Mouse (Mus musculus) forebrain, postnatal 0 days (tissue): ENCODE data around the gene Ankrd53. TPM values are rescaled to one million over a fixed set of nuclear protein-coding genes. Genes with fewer than 3 reads are reported as not detected.
A peak's percentile ranks its signal among the peaks of the same experiment; 100 is the strongest.

Experiments
- ATAC-seq: fragments of 200-750 bp; cut with Nextera tagmentation; 2 replicates; pipeline ENCODE4 v1.8.0; 2017; ENCODE audit warnings: mild to moderate bottlenecking, moderate library complexity
- DNase-seq: peaks from one replicate; pipeline ENCODE4 v3.0.0-alpha.2; 2015
- H3K27ac ChIP-seq: fragments of 300-500 bp; sonication (generic); 2 replicates; pipeline ENCODE4 v1.5.1; 2014; ENCODE audit warnings: low read depth, mild to moderate bottlenecking, antibody characterized with exemption, low read length, moderate library complexity, mixed read lengths
- H3K27me3 ChIP-seq: fragments of 300-500 bp; sonication (generic); 2 replicates; pipeline ENCODE4 v1.6.1; 2014; ENCODE audit warnings: mild to moderate bottlenecking, low read length, mixed read lengths; ENCODE audit not compliant: insufficient read depth
- H3K36me3 ChIP-seq: fragments of 300-500 bp; sonication (generic); 2 replicates; pipeline ENCODE4 v1.6.1; 2014; ENCODE audit warnings: mild to moderate bottlenecking, moderate library complexity; ENCODE audit not compliant: insufficient read depth
- H3K4me1 ChIP-seq: fragments of 300-500 bp; sonication (generic); 2 replicates; pipeline ENCODE4 v1.6.1; 2014; ENCODE audit warnings: antibody characterized with exemption; ENCODE audit not compliant: insufficient read depth
- H3K4me2 ChIP-seq: fragments of 300-500 bp; sonication (generic); 2 replicates; pipeline ENCODE4 v1.6.1; 2014; ENCODE audit warnings: low read depth, mild to moderate bottlenecking, moderate library complexity
- H3K4me3 ChIP-seq: fragments of 300-500 bp; sonication (generic); 2 replicates; pipeline ENCODE4 v1.5.1; 2014; ENCODE audit warnings: low read depth, low read length, mixed read lengths
- H3K9ac ChIP-seq: fragments of 300-500 bp; sonication (generic); 2 replicates; pipeline ENCODE4 v1.6.1; 2014; ENCODE audit warnings: mild to moderate bottlenecking
- H3K9me3 ChIP-seq: fragments of 300-500 bp; sonication (generic); 2 replicates; pipeline ENCODE4 v1.6.1; 2016; ENCODE audit warnings: low read length
- CTCF ChIP-seq: sonication (generic); IDR thresholded peaks from 2 replicates; pipeline ENCODE4 v1.5.1; 2016; ENCODE audit warnings: antibody characterized with exemption, control low read depth, low read depth
- WGBS: fragments of 180-500 bp; shearing (Covaris S2); extraction: QIAGEN DNeasy Blood & Tissue Kit; methylation state at CpG from one replicate; pipeline ENCODE4 v1.1.7; 2014; 5-methylcytosine and 5-hydroxymethylcytosine counted together
- polyA plus RNA-seq: library from polyadenylated mRNA; unstranded; fragments of >200 nt; fragmentation: Nextera tagmentation; extraction: Ambion mirVana; gene quantifications from 2 replicates; pipeline ENCODE4 v1.2.1, GENCODE M21; 2015
- total RNA-seq: library from RNA; depleted of rRNA; stranded (reverse); fragments of >200 nt; gene quantifications from 2 replicates; pipeline ENCODE4 v1.2.3, GENCODE M21; 2014

The Ankrd53 gene
- total and polyA plus RNA-seq, 2 experiments from 2014 or later, result not detected

- Histone ChIP-seq H3K36me3 (0 out of 2 replicates have a peak, but pooled peaks cover 3% of the 10 kb centered on the region), H3K9me3 (no peaks in the 10 kb centered on the region), H3K4me1 (0 out of 2 replicates have a peak, but pooled peaks cover 2% of the 10 kb centered on the region), H3K4me2 (peak overlapping the region; percentile 43), H3K9ac (peak overlapping the region; percentile 25; the same call in 1 of the 2 replicates), H3K27me3 (peaks cover 43% of the 10 kb centered on the region), H3K27ac (no peak overlapping the region), H3K4me3 (0 out of 2 replicates have a peak overlapping the region, but pooled peaks have one; percentile 16)
- 3% methylated on average over 34 of the region's 35 CpGs for WGBS
- peak; percentile 47 for ATAC-seq
- 0 out of 2 replicates have a peak, but pooled peaks have one; percentile 4 for TF ChIP-seq CTCF
- no peak for DNase-seq
Observed at GRCm38 (mm10) chr6:83762880-83763431, 512 bp downstream of the Ankrd53 start.

DNA sequence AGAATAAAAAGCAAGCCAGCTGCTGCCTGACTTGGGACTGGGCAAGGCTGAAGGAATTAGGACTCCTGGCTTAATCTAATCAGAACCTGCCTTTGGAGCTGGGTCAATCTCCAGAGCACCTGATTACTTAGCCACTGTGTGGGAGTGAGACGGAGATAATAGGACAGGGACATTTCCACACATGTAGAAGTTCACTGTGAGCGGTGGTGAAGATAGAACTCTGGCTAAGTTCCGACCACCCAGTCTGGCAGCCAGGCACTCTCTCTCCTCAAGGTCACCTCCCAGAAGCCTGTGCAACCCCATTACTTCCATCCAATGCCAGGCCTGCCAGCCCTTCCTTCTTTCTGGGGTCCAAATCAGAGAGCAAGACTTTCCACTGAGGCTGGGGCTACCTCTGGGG is 4.5 kb downstream of the Ankrd53 start:
- no peak overlapping the region for H3K4me2 ChIP-seq
- DNase-seq (no peak), ATAC-seq (no peak)
- TF ChIP-seq CTCF, result no peak
- H3K9me3 ChIP-seq, result no peaks in the 10 kb centered on the region
- H3K27ac ChIP-seq, result no peak overlapping the region
- H3K4me3 ChIP-seq, result no peak overlapping the region
- WGBS, result 95% methylated on average over 3 of the region's 3 CpGs
- no peak overlapping the region for H3K9ac ChIP-seq
- H3K4me1 ChIP-seq, result 0 out of 2 replicates have a peak, but pooled peaks cover 2% of the 10 kb centered on the region
- H3K36me3 ChIP-seq, result peaks cover 30% of the 10 kb centered on the region
- peaks cover 17% of the 10 kb centered on the region for H3K27me3 ChIP-seq

DNA sequence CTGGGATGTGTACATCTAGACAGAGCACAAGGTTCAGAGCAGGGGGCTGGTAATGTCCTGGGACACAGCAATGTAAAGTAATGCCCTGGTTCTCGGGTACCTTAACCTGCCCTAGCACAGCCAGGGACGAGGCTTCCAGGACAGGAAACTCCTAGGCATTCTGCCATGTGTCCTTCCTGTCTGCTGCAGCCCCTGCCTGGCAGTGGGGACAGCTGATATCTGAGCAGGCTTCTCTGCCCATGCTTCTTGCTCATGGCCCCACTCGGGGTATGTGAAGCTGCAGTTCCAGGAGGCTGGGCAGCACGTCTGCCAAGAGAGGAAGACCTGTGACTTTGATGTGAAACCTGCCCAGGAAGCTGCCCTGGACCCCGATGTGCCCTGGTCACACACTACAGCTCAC is 6.0 kb downstream of the Ankrd53 start:
- no peak overlapping the region for H3K27ac ChIP-seq
- H3K9ac ChIP-seq, result no peak overlapping the region
- no peaks in the 10 kb centered on the region for H3K9me3 ChIP-seq
- ATAC-seq (no peak), DNase-seq (no peak)
- WGBS, result 89% methylated on average over 5 of the region's 5 CpGs
- H3K27me3 ChIP-seq, result peaks cover 8% of the 10 kb centered on the region
- no peak for TF ChIP-seq CTCF
- H3K36me3 ChIP-seq, result peaks cover 30% of the 10 kb centered on the region
- H3K4me2 ChIP-seq, result no peak overlapping the region
- no peak overlapping the region for H3K4me3 ChIP-seq
- no peaks in the 10 kb centered on the region for H3K4me1 ChIP-seq

DNA sequence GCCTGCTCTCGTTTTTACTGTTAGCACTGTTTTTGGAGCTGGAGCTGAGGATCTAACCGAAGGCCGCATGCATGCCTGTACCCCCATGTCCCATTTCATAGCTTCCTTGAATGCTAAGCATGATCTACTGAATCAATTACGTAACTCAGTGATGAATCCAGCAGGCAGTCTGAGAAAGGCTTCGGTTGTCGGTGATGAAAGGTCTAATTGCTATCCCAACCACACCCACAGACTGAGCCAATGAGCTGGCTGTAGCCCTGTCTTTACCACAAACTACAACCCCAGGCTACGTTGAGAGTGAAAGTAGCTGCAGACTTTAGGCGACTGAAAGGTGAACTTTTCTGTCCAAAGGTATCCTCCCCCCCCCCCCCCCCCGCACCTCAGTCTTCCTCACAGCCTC is 11.7 kb downstream of the Ankrd53 start:
- no peaks in the 10 kb centered on the region for H3K27me3 ChIP-seq
- H3K9ac ChIP-seq, result no peak overlapping the region
- no peak overlapping the region for H3K4me3 ChIP-seq
- H3K9me3 ChIP-seq, result no peaks in the 10 kb centered on the region
- TF ChIP-seq CTCF, result no peak
- ATAC-seq (no peak), DNase-seq (no peak)
- H3K4me2 ChIP-seq, result peak overlapping the region; percentile 88
- H3K27ac ChIP-seq, result no peak overlapping the region
- 60% methylated on average over 9 of the region's 9 CpGs for WGBS
- peaks cover 9% of the 10 kb centered on the region; the same call in 1 of the 2 replicates for H3K4me1 ChIP-seq
- H3K36me3 ChIP-seq, result peaks cover 18% of the 10 kb centered on the region

DNA sequence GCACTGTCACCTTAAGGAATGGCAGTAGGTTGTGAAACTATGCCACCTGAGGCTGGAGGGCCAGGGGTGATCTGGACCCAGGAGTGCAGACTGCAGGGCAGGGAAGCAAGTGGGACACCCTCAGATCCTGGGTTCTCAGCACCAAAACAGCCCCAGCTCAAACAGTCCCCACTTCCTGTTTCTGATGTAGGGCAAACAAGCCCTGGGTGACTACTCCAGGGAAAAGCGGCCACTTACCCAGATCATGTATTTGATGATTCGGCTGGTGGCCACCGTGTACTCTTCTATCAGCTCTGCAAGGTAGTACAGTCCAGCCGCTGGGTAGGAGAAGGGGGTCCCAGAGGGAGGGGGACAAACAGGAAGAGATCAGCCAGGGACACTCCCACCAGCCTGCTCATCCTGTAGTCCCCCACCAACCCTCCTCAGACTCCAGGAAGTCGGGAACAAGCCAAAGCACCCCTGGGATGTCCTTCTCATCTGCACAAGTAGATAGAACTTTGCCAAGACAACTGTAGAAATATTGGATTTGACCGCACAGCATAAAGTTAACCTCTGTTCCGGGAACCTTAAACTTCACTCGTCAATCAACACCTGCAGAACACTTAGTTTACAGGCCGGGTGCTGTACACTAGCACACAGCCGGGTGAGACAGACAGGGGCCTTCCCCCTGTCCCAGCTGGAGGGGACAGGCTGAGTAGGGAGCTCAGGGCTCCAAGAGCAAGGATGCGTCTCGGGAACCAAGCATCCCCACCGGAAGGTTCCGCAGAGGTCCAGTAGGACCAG is 12.5 kb downstream of the Ankrd53 start:
- peak overlapping the region; percentile 86 for H3K9ac ChIP-seq
- peak overlapping the region; percentile 88 for H3K4me2 ChIP-seq
- H3K4me1 ChIP-seq, result peaks cover 9% of the 10 kb centered on the region; the same call in 1 of the 2 replicates
- TF ChIP-seq CTCF, result no peak
- peaks cover 13% of the 10 kb centered on the region for H3K36me3 ChIP-seq
- 2% methylated on average over 14 of the region's 14 CpGs for WGBS
- no peaks in the 10 kb centered on the region for H3K27me3 ChIP-seq
- H3K4me3 ChIP-seq, result peak overlapping the region; percentile 95
- peak; percentile 29 for DNase-seq
- H3K27ac ChIP-seq, result peak overlapping the region; percentile 76
- no peaks in the 10 kb centered on the region for H3K9me3 ChIP-seq
- ATAC-seq, result peak; percentile 30

- H3K9ac ChIP-seq, result peak within 1 kb of the TSS; percentile 86
- peak; percentile 99 for ATAC-seq
- WGBS, result under 1% methylated on average over 45 of the region's 45 CpGs
- H3K27me3 ChIP-seq, result no peaks in the 10 kb centered on the region
- peak; percentile 94 for DNase-seq
- peak within 1 kb of the TSS; percentile 95 for H3K4me3 ChIP-seq
- peak within 1 kb of the TSS; percentile 88 for H3K4me2 ChIP-seq
- H3K36me3 ChIP-seq, result peaks cover 9% of the 10 kb centered on the region
- H3K4me1 ChIP-seq, result peaks cover 9% of the 10 kb centered on the region; the same call in 1 of the 2 replicates
- peak; percentile 75 for TF ChIP-seq CTCF
- H3K27ac ChIP-seq, result peak within 1 kb of the TSS; percentile 76
- H3K9me3 ChIP-seq, result no peaks in the 10 kb centered on the region
Observed at GRCm38 (mm10) chr6:83775638-83776293, 13.3 kb downstream of the Ankrd53 start, which contains the start of gene Tex261. Gene Tex261 (minus strand): TSS chr6:83775813.
